Mouse (Mus musculus): ENCODE results near the gene Olfr843. TPM values are rescaled to one million over a fixed set of nuclear protein-coding genes. Genes with fewer than 3 reads are reported as not detected.

Gene Olfr843
- polyA plus RNA-seq (2012; rRNA removed), result not detected in 2 replicates

GRCm38 (mm10) chr9:19251887-19252286, at the start of gene Olfr843:
Olfr843 (minus strand) TSS chr9:19251987.
- 90% methylated on average over 2 of the region's 2 CpGs for WGBS
- TF ChIP-seq CTCF (IDR thresholded peaks at IDR 0.05; ENCODE audit: extremely low read depth, insufficient read depth, insufficient read length, insufficient replicate concordance) (no peak), POLR2A (IDR thresholded peaks at IDR 0.05; ENCODE audit: low read depth, low read length) (no peak)
- Histone ChIP-seq H3K4me3 (ENCODE audit: extremely low read depth, insufficient read depth, insufficient read length) (no peak within 1 kb of the TSS), H3K36me3 (ENCODE audit: control insufficient read depth, insufficient read depth, low read length) (no peaks in the 10 kb centered on the region), H3K27me3 (ENCODE audit: control insufficient read depth, insufficient read depth, low read length) (no peaks in the 10 kb centered on the region), H3K27ac (ENCODE audit: insufficient read depth, low read length) (no peak within 1 kb of the TSS), H3K4me1 (ENCODE audit: control insufficient read depth, insufficient read depth, insufficient read length) (no peaks in the 10 kb centered on the region)
- DNase-seq (ENCODE audit: low read depth in 1 of 2, low spot score in 2 of 2), result no peak

Other genes with a start within 250 kb of the Olfr843 start
- gene Olfr835, start 219.3 kb downstream of the Olfr843 start, polyA plus RNA-seq (2012; rRNA removed), result not detected in 2 replicates
- gene Olfr836, start 131.6 kb downstream of the Olfr843 start, polyA plus RNA-seq (2012; rRNA removed), result not detected in 2 replicates
- not detected in 2 replicates for gene Olfr837, start 115.7 kb downstream of the Olfr843 start, polyA plus RNA-seq (2012; rRNA removed)
- gene Olfr839-ps1, start 74.7 kb downstream of the Olfr843 start, polyA plus RNA-seq (2012; rRNA removed), result not detected in 2 replicates
- gene Olfr844, start 64.4 kb upstream of the Olfr843 start, polyA plus RNA-seq (2012; rRNA removed), result not detected in 2 replicates
- gene Olfr845, start 84.5 kb upstream of the Olfr843 start, polyA plus RNA-seq (2012; rRNA removed), result not detected in 2 replicates
- not detected in 2 replicates for gene Olfr846, start 112.0 kb upstream of the Olfr843 start, polyA plus RNA-seq (2012; rRNA removed)
- not detected in 2 replicates for gene Olfr847, start 126.7 kb upstream of the Olfr843 start, polyA plus RNA-seq (2012; rRNA removed)
- gene Olfr849, start 188.3 kb upstream of the Olfr843 start, polyA plus RNA-seq (2012; rRNA removed), result not detected in 2 replicates
- gene Olfr850, start 226.3 kb upstream of the Olfr843 start, polyA plus RNA-seq (2012; rRNA removed), result not detected in 2 replicates
- not detected in 2 replicates for gene Olfr851, start 241.3 kb upstream of the Olfr843 start, polyA plus RNA-seq (2012; rRNA removed)